Mouse (Mus musculus) stomach, adult 2 months (tissue): ENCODE results near the gene Cav1. TPM values are rescaled to one million over a fixed set of nuclear protein-coding genes. Genes with fewer than 3 reads are reported as not detected.

Experiments used
- polyA plus RNA-seq: library from polyadenylated mRNA; depleted of rRNA; stranded (reverse); fragments of >200 nt; gene quantifications from 2 replicates; pipeline ENCODE4 v1.2.3, GENCODE M21; 2012; rRNA removed

Gene Cav1
- polyA plus RNA-seq: 118 and 126 TPM in 2 replicates

DNA sequence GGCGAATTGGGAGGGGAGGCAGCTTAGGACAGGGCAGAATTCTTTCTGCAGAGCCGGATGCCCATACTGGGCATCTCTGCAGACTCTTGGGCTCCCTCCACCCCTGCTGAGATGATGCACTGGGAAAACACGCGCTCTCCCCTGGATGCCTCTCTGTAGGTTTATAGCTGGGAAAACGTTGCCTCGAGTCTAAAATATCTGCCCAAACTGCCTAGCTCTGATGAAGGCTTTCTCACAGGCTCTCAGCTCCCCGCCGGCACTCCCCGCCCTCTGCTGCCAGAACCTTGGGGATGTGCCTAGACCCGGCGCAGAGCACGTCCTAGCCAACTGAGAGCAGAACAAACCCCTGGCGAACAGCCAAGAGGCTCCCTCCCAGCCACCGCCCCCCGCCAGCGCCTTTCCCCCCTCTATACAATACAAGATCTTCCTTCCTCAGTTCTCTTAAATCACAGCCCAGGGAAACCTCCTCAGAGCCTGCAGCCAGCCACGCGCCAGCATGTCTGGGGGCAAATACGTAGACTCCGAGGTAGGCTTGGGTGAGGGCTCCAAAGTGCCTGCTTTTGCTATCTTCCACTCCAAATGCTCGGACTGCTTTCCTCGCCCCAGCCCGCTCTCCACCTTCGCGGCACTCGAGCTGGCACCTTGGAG, at the start of gene Cav1:
Cav1 (plus strand) TSS at position 382 of the 648 bp plus-strand sequence.

GRCm38 (mm10) chr6:17280939-17281756, 25.0 kb upstream of the Cav1 start, which contains the start of gene Cav2:
Gene Cav2, plus strand, starts transcription at chr6:17281185.

Other genes with a start within 250 kb of the Cav1 start
- 23.2 and 26.4 TPM in 2 replicates for gene Tes, start 241.2 kb upstream of the Cav1 start, polyA plus RNA-seq
- gene Cav2, start 25.1 kb upstream of the Cav1 start, polyA plus RNA-seq: 11.6 and 12.5 TPM in 2 replicates
- gene Met, start 157.5 kb downstream of the Cav1 start, polyA plus RNA-seq: 2.3 and 2.6 TPM in 2 replicates